Mouse (Mus musculus) testis, adult 10 weeks (tissue): ENCODE measurements around the gene Krt15. TPM values are rescaled to one million over a fixed set of nuclear protein-coding genes. Genes with fewer than 3 reads are reported as not detected.

Experiments
- polyA plus RNA-seq: library from polyadenylated mRNA; stranded (reverse); fragments of 350-450 nt; fragmentation: Illumina TruSeq; extraction: RNeasy Lipid Tissue Mini Kit (QIAGEN cat#74804); gene quantifications from one replicate; pipeline ENCODE4 v1.2.3, GENCODE M21; 2014; ENCODE audit warnings: low read depth, low replicate concordance

Krt15 gene
- polyA plus RNA-seq: not detected

DNA sequence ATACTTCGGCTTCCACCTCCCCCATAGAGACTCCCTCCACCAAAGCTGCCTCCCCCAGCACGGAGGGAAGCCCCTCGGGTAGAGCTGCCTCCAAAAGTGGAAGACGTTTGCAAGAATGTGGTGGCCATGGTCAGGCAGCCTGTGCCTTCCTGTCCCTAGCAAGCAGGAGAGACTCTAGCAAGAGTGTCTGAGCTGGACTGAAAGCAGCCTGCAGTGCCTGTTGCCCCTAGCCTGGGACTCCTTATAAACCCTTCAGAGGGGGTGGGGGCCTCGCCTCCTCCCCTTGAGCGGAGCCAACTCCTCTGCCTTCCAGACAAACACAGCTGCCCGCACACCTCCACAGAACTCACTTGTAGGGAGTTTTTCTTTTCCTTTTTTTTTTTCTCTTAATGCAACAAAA lies at the start of gene Krt15:
Krt15 (minus strand) TSS at position 198 of the 400 bp plus-strand sequence.

DNA sequence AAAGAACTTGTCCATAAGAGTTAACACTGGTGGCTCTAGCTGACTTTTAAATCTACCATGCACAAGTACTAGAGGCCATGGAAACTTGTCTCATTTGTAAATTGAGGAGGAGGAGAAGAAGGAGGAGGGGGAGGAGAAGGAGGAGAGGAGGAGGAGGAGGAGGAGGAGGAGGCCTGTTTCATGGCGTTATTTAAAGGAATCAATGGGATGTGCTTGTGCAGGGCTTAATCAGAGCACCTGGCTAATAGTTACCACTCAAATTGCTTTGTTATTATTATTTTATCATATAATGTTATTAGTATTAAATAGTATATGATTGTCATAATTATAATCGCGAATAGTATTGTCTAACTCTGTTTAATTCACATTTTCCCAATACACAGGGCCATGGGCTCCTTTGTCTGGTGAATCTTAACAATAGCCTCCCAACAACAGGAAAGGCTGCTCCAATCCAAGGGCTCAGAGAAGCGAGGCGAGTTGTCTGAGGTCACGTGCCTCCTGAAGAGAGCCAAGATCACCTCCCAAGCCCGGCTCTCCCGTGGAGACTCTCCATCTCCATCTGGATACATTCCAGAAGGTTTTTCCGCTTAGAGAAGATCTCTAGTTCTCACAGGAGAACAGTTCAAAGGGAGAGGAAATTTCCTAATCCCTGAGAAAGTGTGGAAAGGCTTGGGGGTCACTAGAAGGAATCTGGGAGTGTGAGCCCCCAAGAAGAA lies 13.0 kb upstream of the Krt15 start, which contains the start of gene Krt19:
Krt19 (minus strand) TSS at position 51 of the 716 bp plus-strand sequence.

DNA sequence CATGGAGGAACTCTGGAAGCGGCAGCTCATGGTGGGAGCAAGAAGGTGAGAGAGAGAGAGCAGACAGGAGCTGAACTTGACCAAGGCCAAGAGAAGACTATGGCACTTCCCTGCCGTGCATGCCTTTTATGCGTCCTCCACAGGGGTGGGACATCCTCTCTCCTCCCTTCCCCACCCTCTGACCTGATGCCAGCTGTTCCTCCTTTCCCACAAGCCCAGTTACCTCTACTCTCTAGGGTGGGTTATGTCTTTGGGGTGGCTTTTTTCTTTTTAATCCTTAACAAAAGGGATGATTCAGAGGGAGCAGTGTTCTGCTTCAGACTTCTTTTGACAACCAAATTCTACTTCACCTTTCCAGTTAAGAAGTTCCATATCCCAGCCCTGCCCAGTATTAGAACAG lies 14.3 kb downstream of the Krt15 start, which contains the start of gene Krt13:
Krt13 (minus strand) TSS at position 101 of the 400 bp plus-strand sequence.

DNA sequence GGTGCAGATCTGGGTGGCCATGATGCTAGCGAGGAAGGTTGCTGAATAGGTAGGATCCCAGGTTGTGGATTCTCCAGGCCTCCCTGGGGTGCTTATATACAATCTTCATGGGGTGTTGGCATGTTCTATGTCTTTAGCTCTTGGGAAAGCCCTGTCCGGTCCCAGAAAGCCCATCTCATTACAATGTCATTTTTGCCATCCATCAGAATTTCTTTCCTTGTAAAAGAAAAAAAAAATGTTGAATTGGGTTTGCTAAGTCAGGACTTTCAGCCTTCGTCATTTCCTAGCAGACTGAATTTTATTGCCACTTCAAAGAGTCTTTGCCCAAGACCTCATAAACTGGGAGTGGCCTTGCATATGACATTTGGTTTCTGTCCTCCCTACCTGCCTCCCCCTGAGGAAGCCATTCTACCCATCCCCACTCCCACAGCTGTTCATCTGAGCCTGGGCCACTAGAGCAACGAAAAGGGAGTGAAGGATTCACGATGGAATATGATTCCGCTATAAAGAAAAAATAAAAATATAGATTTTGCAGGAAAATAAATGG lies 30.1 kb downstream of the Krt15 start, which contains the start of gene Krt36:
Krt36 (minus strand) TSS at position 51 of the 547 bp plus-strand sequence.

DNA sequence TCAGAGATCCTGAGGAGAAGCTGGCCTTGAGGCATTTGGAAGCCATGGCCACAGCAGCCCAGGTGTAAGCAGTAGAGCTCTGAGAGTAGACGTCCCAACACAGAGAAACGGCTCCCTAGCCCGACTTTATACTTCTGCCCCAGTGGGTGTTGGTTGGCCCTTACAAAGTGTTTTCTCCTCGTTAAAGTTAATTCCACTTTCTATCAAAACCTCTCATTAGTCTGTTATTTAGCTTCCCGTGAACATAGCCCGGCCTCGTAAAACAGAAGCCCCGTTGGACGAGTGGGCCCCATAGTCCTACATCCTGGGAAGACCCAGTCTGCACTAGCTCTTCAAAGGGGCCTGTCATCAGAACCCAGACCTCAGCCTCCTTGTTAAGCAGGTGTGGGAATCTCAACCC lies 39.6 kb downstream of the Krt15 start, which contains the start of gene Krt35:
Krt35 (minus strand) TSS at position 101 of the 400 bp plus-strand sequence.

DNA sequence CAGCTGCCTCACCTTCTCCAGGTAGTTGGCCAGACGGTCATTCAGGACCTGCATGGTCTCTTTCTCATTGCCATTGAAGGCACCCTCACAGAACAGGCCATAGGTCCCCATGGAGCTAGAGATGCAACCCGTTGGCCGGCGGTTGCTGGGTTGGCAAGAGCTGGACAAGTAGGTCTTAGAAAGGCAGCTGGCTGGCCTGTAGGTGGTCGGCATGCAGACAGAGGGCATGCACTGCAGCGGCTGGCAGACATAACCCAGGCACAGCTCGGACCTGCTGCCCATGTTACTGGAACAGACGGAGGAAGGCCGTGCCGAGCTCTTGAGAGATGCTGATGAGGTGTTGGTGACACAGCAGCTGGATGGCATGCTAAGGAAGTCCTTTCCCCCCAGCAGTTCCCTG lies 47.9 kb downstream of the Krt15 start, which contains the start of gene Krt32:
Krt32 (minus strand) TSS at position 366 of the 400 bp plus-strand sequence.

Other genes starting within 250 kb of the Krt15 start
- gene Krtap31-1, start 228.0 kb downstream of the Krt15 start, polyA plus RNA-seq: not detected
- 0.49 TPM for gene Gm11565, start 221.2 kb downstream of the Krt15 start, polyA plus RNA-seq
- not detected for gene Krtap31-2, start 199.6 kb downstream of the Krt15 start, polyA plus RNA-seq
- gene Krtap9-5, start 187.5 kb downstream of the Krt15 start, polyA plus RNA-seq: not detected
- gene Krtap29-1, start 156.9 kb downstream of the Krt15 start, polyA plus RNA-seq: not detected
- not detected for gene Krtap16-1, start 149.3 kb downstream of the Krt15 start, polyA plus RNA-seq
- not detected for gene Krtap17-1, start 141.9 kb downstream of the Krt15 start, polyA plus RNA-seq
- not detected for gene Krt33a, start 119.7 kb downstream of the Krt15 start, polyA plus RNA-seq
- not detected for gene Krt33b, start 106.1 kb downstream of the Krt15 start, polyA plus RNA-seq
- not detected for gene Krt34, start 94.4 kb downstream of the Krt15 start, polyA plus RNA-seq
- gene Krt31, start 85.4 kb downstream of the Krt15 start, polyA plus RNA-seq: not detected
- not detected for gene Krt32, start 47.7 kb downstream of the Krt15 start, polyA plus RNA-seq
- gene Krt35, start 39.7 kb downstream of the Krt15 start, polyA plus RNA-seq: not detected
- not detected for gene Krt36, start 30.3 kb downstream of the Krt15 start, polyA plus RNA-seq
- not detected for gene Krt13, start 14.4 kb downstream of the Krt15 start, polyA plus RNA-seq
- not detected for gene Krt19, start 12.7 kb upstream of the Krt15 start, polyA plus RNA-seq
- gene Krt9, start 57.3 kb upstream of the Krt15 start, polyA plus RNA-seq: not detected
- not detected for gene Krt14, start 71.6 kb upstream of the Krt15 start, polyA plus RNA-seq
- gene Krt16, start 113.0 kb upstream of the Krt15 start, polyA plus RNA-seq: not detected
- not detected for gene Krt17, start 125.1 kb upstream of the Krt15 start, polyA plus RNA-seq
- not detected for gene Krt42, start 133.9 kb upstream of the Krt15 start, polyA plus RNA-seq
- gene Eif1, start 184.0 kb upstream of the Krt15 start, polyA plus RNA-seq: 2,357 TPM
- not detected for gene Gast, start 198.5 kb upstream of the Krt15 start, polyA plus RNA-seq
- gene Hap1, start 220.2 kb upstream of the Krt15 start, polyA plus RNA-seq: 4.7 TPM